Mouse (Mus musculus) urinary bladder, adult 18-20 months (tissue): ENCODE data around the gene Ppp1r32.

Experiments
- DNase-seq, 2 experiments: peaks; one replicate each; pipeline ENCODE4 v3.0.0; 2022; ENCODE audit warnings: low spot score in 2 of 2, mixed read lengths in 2 of 2

Gene Ppp1r32

GRCm38 (mm10) chr19:10424751-10425150, 58.0 kb downstream of the Ppp1r32 start:
- no peak for DNase-seq
